26 mouse cellular contexts compared by ENCODE assay signal in the genomic region with DNA sequence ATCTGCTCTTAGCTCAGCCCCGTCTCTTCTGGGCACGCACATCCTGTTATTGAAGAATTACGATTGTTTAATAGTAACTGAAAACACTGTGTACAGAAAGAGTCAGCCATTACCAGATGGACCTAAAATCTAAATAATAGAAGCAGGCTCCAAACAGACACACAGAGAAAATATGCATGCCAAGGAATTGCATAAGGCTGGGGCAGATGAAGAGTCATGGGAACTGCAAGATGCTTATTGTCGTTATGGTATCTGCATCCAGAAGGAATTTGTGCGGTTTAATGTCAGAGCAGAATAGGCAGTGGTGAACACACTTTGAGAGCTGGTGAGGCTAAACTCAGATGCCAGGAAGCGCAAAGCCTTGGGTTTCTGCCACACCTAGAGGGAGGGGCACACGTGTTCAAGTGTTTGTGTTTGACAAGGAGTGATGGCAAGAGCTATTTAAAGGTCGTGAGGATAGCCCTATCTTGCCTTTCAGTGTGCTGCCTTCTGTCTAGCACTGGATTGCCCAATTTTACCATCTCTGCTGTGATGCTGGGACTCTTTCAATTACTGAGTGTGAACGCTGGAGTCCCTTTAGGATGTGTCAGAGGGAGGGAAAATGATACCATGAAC. TPM values are rescaled to one million over a fixed set of nuclear protein-coding genes. Genes with fewer than 3 reads are reported as not detected.
DNase-seq lines count a peak whose midpoint lies in the region; ATAC-seq and TF ChIP-seq lines count a peak whose summit lies in the region.
"Had no signal": no experiment of that assay in that cellular context is flagged by ENCODE, and none has a peak within 500 bp of the region (broad histone marks: within the 10 kb centered on the region; RNA-seq: fewer than 3 reads in every experiment).

No protein-coding gene starts in this region.

- no peaks in the 10 kb centered on the region for H3K9me3 ChIP-seq in heart, embryonic 10.5 days
- H3K9me3 ChIP-seq in limb, embryonic 11.5 days (ENCODE audit: control insufficient read depth, low read length): no peaks in the 10 kb centered on the region
- no peaks in the 10 kb centered on the region for H3K9me3 ChIP-seq in limb, embryonic 10.5 days (replicated peaks)
- H3K9me3 ChIP-seq: embryonic facial prominence, embryonic 15.5 days; heart, embryonic 13.5 days; hindbrain, embryonic 10.5 days; intestine, embryonic 15.5 days; limb, embryonic 12.5 days; midbrain, embryonic 10.5 days; neural tube, embryonic 13.5 days had no signal

- no peak overlapping the region for H3K4me3 ChIP-seq in heart, embryonic 10.5 days
- no peak overlapping the region for H3K4me3 ChIP-seq in limb, embryonic 11.5 days (ENCODE audit: low read depth, low read length)
- H3K4me3 ChIP-seq in limb, embryonic 10.5 days: no peak overlapping the region
- no peak overlapping the region for H3K4me3 ChIP-seq in layer of hippocampus, adult 2 months
- H3K4me3 ChIP-seq: embryonic facial prominence, embryonic 15.5 days; gastrocnemius, adult 2 months; heart, embryonic 13.5 days; hindbrain, embryonic 10.5 days; intestine, embryonic 15.5 days; limb, embryonic 12.5 days; midbrain, embryonic 10.5 days; myocyte; neural tube, embryonic 13.5 days had no signal

- 63% methylated on average over 9 of the region's 9 CpGs for WGBS in heart, embryonic 10.5 days
- whole genome bisulfite sequencing in limb, embryonic 11.5 days: 82% methylated on average over 9 of the region's 9 CpGs
- 76% methylated on average over 9 of the region's 9 CpGs for WGBS in limb, embryonic 10.5 days

- H3K4me2 ChIP-seq in limb, embryonic 11.5 days (ENCODE audit: low read depth, severe bottlenecking): no peak overlapping the region
- H3K4me2 ChIP-seq: embryonic facial prominence, embryonic 15.5 days; heart, embryonic 13.5 days; intestine, embryonic 15.5 days; limb, embryonic 12.5 days; liver, embryonic 11.5 days; neural tube, embryonic 13.5 days had no signal

- peaks cover 26% of the 10 kb centered on the region for H3K4me1 ChIP-seq in heart, embryonic 10.5 days
- peaks cover 8% of the 10 kb centered on the region for H3K4me1 ChIP-seq in limb, embryonic 11.5 days (ENCODE audit: control insufficient read depth, insufficient read depth, low read length)
- peaks cover 34% of the 10 kb centered on the region for H3K4me1 ChIP-seq in limb, embryonic 10.5 days

- no peaks in the 10 kb centered on the region for H3K27me3 ChIP-seq in heart, embryonic 10.5 days (ENCODE audit: insufficient read depth, poor library complexity, severe bottlenecking)
- no peaks in the 10 kb centered on the region for H3K27me3 ChIP-seq in limb, embryonic 11.5 days (ENCODE audit: control insufficient read depth, insufficient read depth, low read length)
- no peaks in the 10 kb centered on the region for H3K27me3 ChIP-seq in limb, embryonic 10.5 days (ENCODE audit: low read depth, poor library complexity, severe bottlenecking)
- H3K27me3 ChIP-seq: embryonic facial prominence, embryonic 15.5 days; heart, embryonic 13.5 days; intestine, embryonic 15.5 days; limb, embryonic 12.5 days; neural tube, embryonic 13.5 days had no signal

- no peaks in the 10 kb centered on the region for H3K36me3 ChIP-seq in heart, embryonic 10.5 days
- no peaks in the 10 kb centered on the region for H3K36me3 ChIP-seq in limb, embryonic 11.5 days (ENCODE audit: control insufficient read depth, insufficient read depth, low read length)
- H3K36me3 ChIP-seq in limb, embryonic 10.5 days: no peaks in the 10 kb centered on the region
- H3K36me3 ChIP-seq: embryonic facial prominence, embryonic 15.5 days; heart, embryonic 13.5 days; hindbrain, embryonic 10.5 days; intestine, embryonic 15.5 days; limb, embryonic 12.5 days; midbrain, embryonic 10.5 days; neural tube, embryonic 13.5 days had no signal

- ATAC-seq in limb, embryonic 11.5 days (ENCODE audit: insufficient number of reproducible peaks, low FRiP score, low TSS enrichment, low read depth): no peak
- ATAC-seq: forebrain, embryonic 14.5 days; hindbrain, embryonic 16.5 days; intestine, embryonic 15.5 days; liver, postnatal 0 days; midbrain, embryonic 16.5 days had no signal

- peak; percentile 45 to 55 for DNase-seq in heart, postnatal 10 days
- DNase-seq in heart, embryonic 10.5 days (ENCODE audit: low spot score): no peak
- peak; percentile 9 for DNase-seq in limb, embryonic 11.5 days (ENCODE audit: low spot score)
- no peak for DNase-seq in limb, embryonic 10.5 days (ENCODE audit: low spot score)
- DNase-seq in layer of hippocampus, adult 2 months (ENCODE audit: low spot score in 2 of 2): peak; percentile 14 to 21
- DNase-seq in layer of hippocampus, postnatal 36 days: peak; percentile 11 to 16
- no peak for DNase-seq in right cerebral cortex, adult 2 months (ENCODE audit: low spot score in 2 of 2)
- DNase-seq: cerebellum, adult 18-20 months; cerebellum, postnatal 36 days; gastrocnemius, adult 2 months; kidney, postnatal 25 days; liver, postnatal 0 days; right cerebral cortex, postnatal 4 days; thymus, postnatal 25 days had no signal

- no peak overlapping the region for H3K27ac ChIP-seq in heart, embryonic 10.5 days
- no peak overlapping the region for H3K27ac ChIP-seq in limb, embryonic 11.5 days (replicated peaks; ENCODE audit: low read depth, low read length)
- no peak overlapping the region; the same call in 1 of the 2 replicates for H3K27ac ChIP-seq in limb, embryonic 10.5 days
- H3K27ac ChIP-seq in layer of hippocampus, adult 2 months: peak overlapping the region; percentile 56; the same call in 1 of the 2 replicates
- H3K27ac ChIP-seq: embryonic facial prominence, embryonic 15.5 days; gastrocnemius, adult 2 months; heart, embryonic 13.5 days; hindbrain, embryonic 10.5 days; intestine, embryonic 15.5 days; limb, embryonic 12.5 days; midbrain, embryonic 10.5 days; neural tube, embryonic 13.5 days had no signal

- intact Hi-C loops in heart, postnatal 10 days (cut with DNase I): no loop called here

- no peak for TF ChIP-seq CTCF in layer of hippocampus, adult 2 months (conservative IDR thresholded peaks at IDR 0.05)

- H3K9ac ChIP-seq in limb, embryonic 11.5 days (ENCODE audit: low read length): no peak overlapping the region
- H3K9ac ChIP-seq: embryonic facial prominence, embryonic 15.5 days; heart, embryonic 13.5 days; intestine, embryonic 15.5 days; limb, embryonic 12.5 days; liver, postnatal 0 days; neural tube, embryonic 13.5 days had no signal

RNA-seq across cellular contexts. Expression of a gene that starts 44.7 kb away (rescaled TPM):
- 10 to 100 TPM; 29.4 to 31.0 TPM for total RNA-seq in heart, postnatal 10 days (2021)
- 17.2 and 24.9 TPM in 2 replicates for polyA plus RNA-seq in heart, embryonic 10.5 days (2016; fragmentation: Nextera tagmentation; extraction: Ambion mirVana)
- 27.8 and 29.9 TPM in 2 replicates for polyA plus RNA-seq in limb, embryonic 11.5 days (2014; fragmentation: Nextera tagmentation; extraction: Ambion mirVana)
- 21.8 and 27.9 TPM in 2 replicates for polyA plus RNA-seq in limb, embryonic 10.5 days (2016; fragmentation: Nextera tagmentation; extraction: Ambion mirVana)
- total RNA-seq in layer of hippocampus, adult 2 months (2021): 10 to 100 TPM; 47.5 to 47.8 TPM
- total RNA-seq in layer of hippocampus, postnatal 36 days (2021): 10 to 100 TPM; 37.4 to 41.9 TPM

Comparison
In these comparisons a context has a peak if more than half of its experiments do, and no peak if none do; other contexts are left out.
1. DNase-seq: peak in heart, postnatal 10 days (2 of 2), limb, embryonic 11.5 days (single experiment), layer of hippocampus, adult 2 months (2 of 2) and layer of hippocampus, postnatal 36 days (2 of 2); none in heart, embryonic 10.5 days (single experiment), limb, embryonic 10.5 days (single experiment) and right cerebral cortex, adult 2 months (0 of 2).